19 mouse cellular contexts compared by ENCODE assay signal in genomic region chr4:66877609-66878008, GRCm38 (mm10). TPM values are rescaled to one million over a fixed set of nuclear protein-coding genes. Genes with fewer than 3 reads are reported as not detected.
A peak's percentile ranks its signal among the peaks of the same experiment; 100 is the strongest.
DNase-seq lines count a peak whose midpoint lies in the region; ATAC-seq and TF ChIP-seq lines count a peak whose summit lies in the region.
"Had no signal": no experiment of that assay in that cellular context is flagged by ENCODE, and none has a peak within 500 bp of the region (broad histone marks: within the 10 kb centered on the region; RNA-seq: fewer than 3 reads in every experiment).

No protein-coding gene starts in this region.

- H3K9me3 ChIP-seq in forebrain, embryonic 13.5 days (replicated peaks): no peaks in the 10 kb centered on the region
- H3K9me3 ChIP-seq in forebrain, embryonic 16.5 days (ENCODE audit: control insufficient read depth, low read length): no peaks in the 10 kb centered on the region
- no peaks in the 10 kb centered on the region for H3K9me3 ChIP-seq in midbrain, embryonic 15.5 days
- no peaks in the 10 kb centered on the region for H3K9me3 ChIP-seq in midbrain, postnatal 0 days (ENCODE audit: low read length)
- H3K9me3 ChIP-seq: embryonic facial prominence, embryonic 10.5 days; embryonic facial prominence, embryonic 12.5 days; forebrain, embryonic 12.5 days had no signal

- no peaks in the 10 kb centered on the region for H3K4me1 ChIP-seq in forebrain, embryonic 13.5 days
- H3K4me1 ChIP-seq in forebrain, embryonic 16.5 days (replicated peaks; ENCODE audit: control insufficient read depth, insufficient read depth, low read length): no peaks in the 10 kb centered on the region
- no peaks in the 10 kb centered on the region for H3K4me1 ChIP-seq in midbrain, embryonic 15.5 days
- H3K4me1 ChIP-seq in midbrain, postnatal 0 days (ENCODE audit: insufficient read depth, low read length): no peaks in the 10 kb centered on the region
- H3K4me1 ChIP-seq: embryonic facial prominence, embryonic 10.5 days; embryonic facial prominence, embryonic 12.5 days; forebrain, embryonic 12.5 days had no signal

- WGBS in forebrain, embryonic 13.5 days: 39% methylated on average over 11 of the region's 11 CpGs
- 45% methylated on average over 11 of the region's 11 CpGs for WGBS in forebrain, embryonic 16.5 days
- 52% methylated on average over 11 of the region's 11 CpGs for WGBS in midbrain, embryonic 15.5 days
- WGBS in midbrain, postnatal 0 days: 60% methylated on average over 11 of the region's 11 CpGs

- TF ChIP-seq POLR2A in brain, embryonic 14.5 days (IDR thresholded peaks at IDR 0.05; ENCODE audit: borderline replicate concordance, extremely low read depth, insufficient read depth, insufficient read length, poor library complexity, severe bottlenecking): no peak

- peak; percentile 55; the same call in 1 of the 2 replicates for ATAC-seq in forebrain, embryonic 13.5 days
- ATAC-seq in forebrain, embryonic 16.5 days: no peak
- ATAC-seq in midbrain, embryonic 15.5 days (replicated peaks): peak; percentile 78; the same call in 1 of the 2 replicates
- no peak for ATAC-seq in midbrain, postnatal 0 days (ENCODE audit: low FRiP score)
- ATAC-seq: forebrain, postnatal 0 days had no signal

- H3K9ac ChIP-seq in forebrain, embryonic 13.5 days: no peak overlapping the region
- no peak overlapping the region for H3K9ac ChIP-seq in forebrain, embryonic 16.5 days (replicated peaks; ENCODE audit: low read depth, low read length)
- H3K9ac ChIP-seq in midbrain, embryonic 15.5 days: no peak overlapping the region
- no peak overlapping the region for H3K9ac ChIP-seq in midbrain, postnatal 0 days (replicated peaks; ENCODE audit: low read length, poor library complexity, severe bottlenecking)
- H3K9ac ChIP-seq: embryonic facial prominence, embryonic 12.5 days; forebrain, embryonic 12.5 days; forebrain, postnatal 0 days had no signal

- TF ChIP-seq CTCF in midbrain, postnatal 0 days (IDR thresholded peaks at IDR 0.05): no peak
- TF ChIP-seq CTCF in brain, embryonic 14.5 days (IDR thresholded peaks at IDR 0.05; ENCODE audit: borderline replicate concordance, extremely low read depth, insufficient read depth, insufficient read length): no peak

- H3K4me3 ChIP-seq in forebrain, embryonic 13.5 days: no peak overlapping the region
- no peak overlapping the region for H3K4me3 ChIP-seq in forebrain, embryonic 16.5 days (replicated peaks; ENCODE audit: low read length)
- H3K4me3 ChIP-seq in midbrain, embryonic 15.5 days: no peak overlapping the region
- no peak overlapping the region for H3K4me3 ChIP-seq in midbrain, postnatal 0 days (ENCODE audit: low read depth, low read length)
- H3K4me3 ChIP-seq: embryonic facial prominence, embryonic 10.5 days; embryonic facial prominence, embryonic 12.5 days; forebrain, embryonic 12.5 days had no signal

- no peak overlapping the region for H3K27ac ChIP-seq in forebrain, embryonic 13.5 days
- H3K27ac ChIP-seq in forebrain, embryonic 16.5 days (ENCODE audit: low read length): no peak overlapping the region
- no peak overlapping the region for H3K27ac ChIP-seq in midbrain, embryonic 15.5 days
- H3K27ac ChIP-seq in midbrain, postnatal 0 days (ENCODE audit: low read depth, low read length): no peak overlapping the region
- H3K27ac ChIP-seq: embryonic facial prominence, embryonic 10.5 days; embryonic facial prominence, embryonic 12.5 days; forebrain, embryonic 12.5 days had no signal

- H3K4me2 ChIP-seq in forebrain, embryonic 13.5 days: no peak overlapping the region
- H3K4me2 ChIP-seq in forebrain, embryonic 16.5 days (ENCODE audit: low read length): no peak overlapping the region
- H3K4me2 ChIP-seq in midbrain, embryonic 15.5 days: no peak overlapping the region
- no peak overlapping the region for H3K4me2 ChIP-seq in midbrain, postnatal 0 days (ENCODE audit: low read depth, low read length, poor library complexity, severe bottlenecking)
- H3K4me2 ChIP-seq: embryonic facial prominence, embryonic 12.5 days; forebrain, embryonic 12.5 days had no signal

- no peaks in the 10 kb centered on the region for H3K36me3 ChIP-seq in forebrain, embryonic 13.5 days (ENCODE audit: poor library complexity, severe bottlenecking)
- no peaks in the 10 kb centered on the region for H3K36me3 ChIP-seq in forebrain, embryonic 16.5 days (ENCODE audit: control insufficient read depth, insufficient read depth)
- no peaks in the 10 kb centered on the region for H3K36me3 ChIP-seq in midbrain, embryonic 15.5 days (replicated peaks)
- no peaks in the 10 kb centered on the region for H3K36me3 ChIP-seq in midbrain, postnatal 0 days (ENCODE audit: insufficient read depth, low read length)
- H3K36me3 ChIP-seq: embryonic facial prominence, embryonic 10.5 days; embryonic facial prominence, embryonic 12.5 days; forebrain, embryonic 12.5 days had no signal

- H3K27me3 ChIP-seq in forebrain, embryonic 13.5 days: no peaks in the 10 kb centered on the region
- no peaks in the 10 kb centered on the region for H3K27me3 ChIP-seq in forebrain, embryonic 16.5 days (replicated peaks; ENCODE audit: control insufficient read depth, insufficient read depth, low read length)
- no peaks in the 10 kb centered on the region for H3K27me3 ChIP-seq in midbrain, embryonic 15.5 days (replicated peaks)
- H3K27me3 ChIP-seq in midbrain, postnatal 0 days (ENCODE audit: insufficient read depth, low read length): no peaks in the 10 kb centered on the region
- H3K27me3 ChIP-seq: embryonic facial prominence, embryonic 12.5 days; forebrain, embryonic 12.5 days had no signal

- DNase-seq in midbrain, postnatal 0 days (ENCODE audit: low spot score): no peak
- DNase-seq in brain, embryonic 14.5 days (ENCODE audit: low read depth): peak; percentile 37
- DNase-seq in kidney, adult 11 months: no peak
- DNase-seq: adrenal gland, adult 2 months; adrenal gland, postnatal 10 days; adrenal gland, postnatal 25 days; cerebellum, adult 11-12 months; cerebellum, adult 2 months; cerebellum, adult 9-10 months; cerebellum, postnatal 10 days; cerebellum, postnatal 25 days; forebrain, postnatal 0 days had no signal

RNA-seq across cellular contexts. Expression of gene Tlr4, which starts 50.2 kb away (rescaled TPM):
- 0.55 and 0.56 TPM in 2 replicates for polyA plus RNA-seq in forebrain, embryonic 13.5 days (2015; fragmentation: Nextera tagmentation; extraction: Ambion mirVana)
- polyA plus RNA-seq in forebrain, embryonic 16.5 days (2015; fragmentation: Nextera tagmentation; extraction: Ambion mirVana): 0.61 and 0.72 TPM in 2 replicates
- polyA plus RNA-seq in midbrain, embryonic 15.5 days (2015; fragmentation: Nextera tagmentation; extraction: Ambion mirVana): 0.63 and 0.94 TPM in 2 replicates
- 1.8 TPM in 2 replicates for total RNA-seq in midbrain, postnatal 0 days (2014; rRNA removed)
- polyA plus RNA-seq in midbrain, postnatal 0 days (2015; fragmentation: Nextera tagmentation; extraction: Ambion mirVana): 0.39 and 0.55 TPM in 2 replicates
- polyA plus RNA-seq in brain, embryonic 14.5 days (2012; rRNA removed): 0.28 and 0.33 TPM in 2 replicates
- total RNA-seq: MEL had no signal

Comparison
In these comparisons a context has a peak if more than half of its experiments do, and no peak if none do; other contexts are left out.
1. ATAC-seq: peak in forebrain, embryonic 13.5 days (single experiment) and midbrain, embryonic 15.5 days (single experiment); none in forebrain, embryonic 16.5 days (single experiment) and midbrain, postnatal 0 days (single experiment).